Mouse (Mus musculus) thymus, adult 2 months (tissue): Measurements from ENCODE around the gene Slco6c1. TPM values are rescaled to one million over a fixed set of nuclear protein-coding genes. Genes with fewer than 3 reads are reported as not detected.

ENCODE experiments used
- DNase-seq: peaks from one replicate; pipeline ENCODE4 v3.0.0; 2021
- H3K27ac ChIP-seq: fragments of 200-500 bp; 2 replicates; pipeline ENCODE4 v1.5.1; 2012; ENCODE audit warnings: low read length, control low read depth; ENCODE audit not compliant: control insufficient read depth, insufficient read depth
- H3K27me3 ChIP-seq: fragments of 200-500 bp; 2 replicates; pipeline ENCODE4 v1.6.1; 2012; ENCODE audit warnings: mild to moderate bottlenecking, low read length, moderate library complexity, mixed read lengths; ENCODE audit not compliant: control insufficient read depth, insufficient read depth
- H3K36me3 ChIP-seq: fragments of 200-500 bp; 2 replicates; pipeline ENCODE4 v1.6.1; 2012; ENCODE audit warnings: mild to moderate bottlenecking, low read length, moderate library complexity; ENCODE audit not compliant: control insufficient read depth, insufficient read depth
- H3K4me1 ChIP-seq: fragments of 200-500 bp; replicated peaks from 2 replicates; pipeline ENCODE4 v1.6.1; 2012; ENCODE audit warnings: low read length; ENCODE audit not compliant: control insufficient read depth, insufficient read depth
- H3K4me3 ChIP-seq: fragments of 200-500 bp; 2 replicates; pipeline ENCODE4 v1.5.1; 2012; ENCODE audit warnings: mild to moderate bottlenecking, low read length, control low read depth, moderate library complexity; ENCODE audit not compliant: control insufficient read depth, insufficient read depth
- CTCF ChIP-seq: fragments of 200-500 bp; IDR thresholded peaks from 2 replicates; pipeline ENCODE4 v1.5.1; 2012; ENCODE audit warnings: mild to moderate bottlenecking, control low read depth, low read length, moderate library complexity, borderline replicate concordance; ENCODE audit not compliant: control insufficient read depth, poor library complexity, insufficient read depth; ENCODE audit errors: extremely low read depth
- POLR2A ChIP-seq: fragments of 200-500 bp; IDR thresholded peaks from 2 replicates; pipeline ENCODE4 v1.6.1; 2012; ENCODE audit warnings: mild to moderate bottlenecking, low read length, control low read depth, moderate library complexity; ENCODE audit not compliant: control insufficient read depth, poor library complexity, insufficient read depth; ENCODE audit errors: extremely low read depth
- WGBS: fragments of 180-500 bp; shearing (Covaris S2); methylation state at CpG from one replicate; pipeline ENCODE4 v1.1.7; 2018; 5-methylcytosine and 5-hydroxymethylcytosine counted together
- polyA plus RNA-seq: library from polyadenylated mRNA; depleted of rRNA; stranded (reverse); fragments of >200 nt; gene quantifications from 2 replicates; pipeline ENCODE4 v1.2.3, GENCODE M21; 2012; rRNA removed

The Slco6c1 gene
- not detected in 2 replicates for polyA plus RNA-seq

GRCm38 (mm10) chr1:97128201-97128600, at the start of gene Slco6c1:
Slco6c1 (minus strand) TSS chr1:97128301.
- 84% methylated on average over 6 of the region's 6 CpGs for whole genome bisulfite sequencing
- Histone ChIP-seq H3K36me3 (no peaks in the 10 kb centered on the region), H3K27ac (no peak within 1 kb of the TSS)

GRCm38 (mm10) chr1:97038982-97039381, 89.1 kb downstream of the Slco6c1 start:
- H3K36me3 ChIP-seq, result no peaks in the 10 kb centered on the region
- no peaks in the 10 kb centered on the region for H3K27me3 ChIP-seq
- H3K27ac ChIP-seq, result no peak overlapping the region
- H3K4me1 ChIP-seq, result no peaks in the 10 kb centered on the region
- WGBS, result 48% methylated on average over 1 of the region's 1 CpGs
- TF ChIP-seq POLR2A (no peak), CTCF (no peak)
- no peak for DNase-seq
- no peak overlapping the region for H3K4me3 ChIP-seq

More at GRCm38 (mm10) chr1:97128201-97128600, at the start of gene Slco6c1:
- TF ChIP-seq POLR2A (no peak), CTCF (no peak)
- no peaks in the 10 kb centered on the region for H3K4me1 ChIP-seq
- H3K4me3 ChIP-seq, result no peak within 1 kb of the TSS
- no peak for DNase-seq
- no peaks in the 10 kb centered on the region for H3K27me3 ChIP-seq

GRCm38 (mm10) chr1:97038548-97038947, 89.6 kb downstream of the Slco6c1 start:
- no peak for TF ChIP-seq POLR2A
- TF ChIP-seq CTCF, result no peak
- Histone ChIP-seq H3K36me3 (no peaks in the 10 kb centered on the region), H3K4me3 (no peak overlapping the region), H3K27ac (no peak overlapping the region), H3K4me1 (no peaks in the 10 kb centered on the region), H3K27me3 (no peaks in the 10 kb centered on the region)
- WGBS, result 2% methylated on average over 2 of the region's 2 CpGs
- no peak for DNase-seq

- Histone ChIP-seq H3K4me1 (no peaks in the 10 kb centered on the region), H3K4me3 (no peak overlapping the region), H3K27me3 (no peaks in the 10 kb centered on the region), H3K36me3 (no peaks in the 10 kb centered on the region), H3K27ac (no peak overlapping the region)
- DNase-seq, result no peak
- 46% methylated on average over 2 of the region's 2 CpGs for WGBS
- TF ChIP-seq POLR2A (no peak), CTCF (no peak)
Observed at GRCm38 (mm10) chr1:97037955-97038354, 90.1 kb downstream of the Slco6c1 start.

- Histone ChIP-seq H3K4me1 (no peaks in the 10 kb centered on the region), H3K27ac (no peak overlapping the region), H3K27me3 (no peaks in the 10 kb centered on the region), H3K36me3 (no peaks in the 10 kb centered on the region), H3K4me3 (no peak overlapping the region)
- 79% methylated on average over 2 of the region's 2 CpGs for WGBS
- TF ChIP-seq POLR2A (no peak), CTCF (no peak)
- DNase-seq, result no peak
Observed at GRCm38 (mm10) chr1:97021388-97021787, 106.7 kb downstream of the Slco6c1 start.

GRCm38 (mm10) chr1:97019404-97019803, 108.7 kb downstream of the Slco6c1 start:
- 83% methylated on average over 1 of the region's 1 CpGs for WGBS
- Histone ChIP-seq H3K4me1 (no peaks in the 10 kb centered on the region), H3K36me3 (no peaks in the 10 kb centered on the region), H3K4me3 (no peak overlapping the region), H3K27ac (no peak overlapping the region), H3K27me3 (no peaks in the 10 kb centered on the region)
- no peak for DNase-seq
- no peak for TF ChIP-seq CTCF
- TF ChIP-seq POLR2A, result no peak

- Histone ChIP-seq H3K4me3 (no peak overlapping the region), H3K27ac (no peak overlapping the region), H3K36me3 (no peaks in the 10 kb centered on the region), H3K4me1 (no peaks in the 10 kb centered on the region), H3K27me3 (no peaks in the 10 kb centered on the region)
- no peak for TF ChIP-seq POLR2A
- TF ChIP-seq CTCF, result no peak
- DNase-seq, result no peak
Observed at GRCm38 (mm10) chr1:97018978-97019377, 109.1 kb downstream of the Slco6c1 start.
